ENCODE assay signal across 8 mouse cellular contexts in the genomic region with DNA sequence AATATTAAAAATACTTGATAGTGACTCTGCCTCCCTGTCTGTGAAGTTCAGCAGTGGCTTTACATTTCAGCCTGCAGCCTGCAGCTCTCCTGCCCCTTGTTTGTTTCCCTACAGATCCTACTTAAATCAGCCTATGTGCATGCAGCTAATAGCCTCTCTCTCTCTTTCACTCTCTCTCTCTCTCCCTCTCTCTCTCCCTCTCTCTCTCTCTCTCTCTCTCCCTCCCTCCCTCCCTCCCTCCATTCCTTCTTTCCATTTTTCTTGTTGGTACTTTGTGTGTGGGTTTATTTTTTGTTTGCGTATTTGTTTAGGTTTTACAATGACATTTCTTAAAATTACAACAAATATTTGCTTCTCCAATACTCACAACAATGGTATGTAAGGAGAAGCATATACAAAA. TPM values are rescaled to one million over a fixed set of nuclear protein-coding genes. Genes with fewer than 3 reads are reported as not detected.
A peak's percentile ranks its signal among the peaks of the same experiment; 100 is the strongest.
DNase-seq lines count a peak whose midpoint lies in the region; ATAC-seq and TF ChIP-seq lines count a peak whose summit lies in the region.

TSS of gene Lrrn3 (minus strand) at position 101 of the 400 bp plus-strand sequence.

- no peak for DNase-seq in left cerebral cortex, adult 2 months (ENCODE audit: extremely low spot score in 1 of 2, low spot score in 2 of 2)
- no peak for DNase-seq in left cerebral cortex, adult 11 months (ENCODE audit: low spot score)
- DNase-seq in cerebellum, adult 8-10 months = no peak
- no peak for DNase-seq in frontal cortex, postnatal 25 days (ENCODE audit: low spot score in 2 of 2)

- no peaks in the 10 kb centered on the region for H3K27me3 ChIP-seq in intestine, embryonic 16.5 days (replicated peaks; ENCODE audit: control insufficient read depth, insufficient read depth, low read length)
- H3K27me3 ChIP-seq in midbrain, embryonic 16.5 days (ENCODE audit: control insufficient read depth, insufficient read depth, low read depth, low read length) = no peaks in the 10 kb centered on the region

- H3K4me2 ChIP-seq in intestine, embryonic 16.5 days (ENCODE audit: low read depth, low read length) = peak within 1 kb of the TSS; percentile 59
- H3K4me2 ChIP-seq in midbrain, embryonic 16.5 days (ENCODE audit: low read length) = peak within 1 kb of the TSS; percentile 69

- H3K4me3 ChIP-seq in left cerebral cortex, adult 2 months = peak within 1 kb of the TSS; percentile 62
- H3K4me3 ChIP-seq in cortical plate, adult 2 months (ENCODE audit: insufficient read depth, low read length) = peak within 1 kb of the TSS; percentile 98
- H3K4me3 ChIP-seq in intestine, embryonic 16.5 days (ENCODE audit: low read length) = peak within 1 kb of the TSS; percentile 41
- H3K4me3 ChIP-seq in midbrain, embryonic 16.5 days (ENCODE audit: low read depth, low read length) = peak within 1 kb of the TSS; percentile 58

- H3K9me3 ChIP-seq in intestine, embryonic 16.5 days (ENCODE audit: control insufficient read depth, low read length) = no peaks in the 10 kb centered on the region
- no peaks in the 10 kb centered on the region for H3K9me3 ChIP-seq in midbrain, embryonic 16.5 days (replicated peaks; ENCODE audit: control insufficient read depth, low read length, poor library complexity, severe bottlenecking)

- peak within 1 kb of the TSS; percentile 40; the same call in 1 of the 2 replicates for H3K9ac ChIP-seq in intestine, embryonic 16.5 days (ENCODE audit: low read depth, low read length)
- peak within 1 kb of the TSS; percentile 74 for H3K9ac ChIP-seq in midbrain, embryonic 16.5 days (ENCODE audit: low read depth, low read length)

- H3K4me1 ChIP-seq in cortical plate, adult 2 months (ENCODE audit: control insufficient read depth, insufficient read depth, low read length) = peaks cover 2% of the 10 kb centered on the region; the same call in 1 of the 2 replicates
- H3K4me1 ChIP-seq in intestine, embryonic 16.5 days (ENCODE audit: control insufficient read depth, insufficient read depth, low read length) = no peaks in the 10 kb centered on the region
- H3K4me1 ChIP-seq in midbrain, embryonic 16.5 days (ENCODE audit: control insufficient read depth, insufficient read depth, low read length) = peaks cover 16% of the 10 kb centered on the region

- 96% methylated on average over 1 of the region's 1 CpGs for WGBS in intestine, embryonic 16.5 days
- WGBS in midbrain, embryonic 16.5 days = 93% methylated on average over 1 of the region's 1 CpGs

- H3K27ac ChIP-seq in left cerebral cortex, adult 2 months = peak within 1 kb of the TSS; percentile 89
- H3K27ac ChIP-seq in cortical plate, adult 2 months (ENCODE audit: insufficient read depth, low read length) = peak within 1 kb of the TSS; percentile 94
- H3K27ac ChIP-seq in intestine, embryonic 16.5 days (ENCODE audit: low read length) = no peak within 1 kb of the TSS
- peak within 1 kb of the TSS; percentile 84 for H3K27ac ChIP-seq in midbrain, embryonic 16.5 days (ENCODE audit: low read length)

- intact Hi-C loops in left cerebral cortex, adult 2 months (cut with DNase I) = loop anchor here (2.0 to 10.0 kb wide), 5 partner anchors 194 to 1498 kb away; no protein-coding TSS in a partner anchor

- ATAC-seq in intestine, embryonic 16.5 days = no peak
- ATAC-seq in midbrain, embryonic 16.5 days = peak; percentile 19; the same call in 1 of the 2 replicates
- no peak for ATAC-seq in frontal cortex, adult (ENCODE audit: low TSS enrichment)

- H3K36me3 ChIP-seq in intestine, embryonic 16.5 days (ENCODE audit: control insufficient read depth, insufficient read depth, low read length) = no peaks in the 10 kb centered on the region
- H3K36me3 ChIP-seq in midbrain, embryonic 16.5 days (ENCODE audit: control insufficient read depth, insufficient read depth, low read length) = no peaks in the 10 kb centered on the region

- TF ChIP-seq CTCF in left cerebral cortex, adult 2 months (IDR thresholded peaks at IDR 0.05) = no peak
- TF ChIP-seq CTCF in cortical plate, adult 2 months (IDR thresholded peaks at IDR 0.05; ENCODE audit: extremely low read depth, insufficient read depth, low read length) = no peak

- TF ChIP-seq POLR2A in cortical plate, adult 2 months (IDR thresholded peaks at IDR 0.05; ENCODE audit: extremely low read depth, insufficient read depth, low read length) = no peak

RNA-seq across cellular contexts. Expression of gene Lrrn3, which starts in this region (rescaled TPM):
- total RNA-seq in left cerebral cortex, adult 2 months (2021) = 10 to 100 TPM; 47.7 to 51.3 TPM
- polyA plus RNA-seq in cortical plate, adult 2 months (2012; rRNA removed) = 26.6 and 27.5 TPM in 2 replicates
- polyA plus RNA-seq in intestine, embryonic 16.5 days (2015; fragmentation: Nextera tagmentation; extraction: Ambion mirVana) = 4.8 and 6.1 TPM in 2 replicates
- 114 and 122 TPM in 2 replicates for polyA plus RNA-seq in midbrain, embryonic 16.5 days (2015; fragmentation: Nextera tagmentation; extraction: Ambion mirVana)

Comparison
In these comparisons a context has a peak if more than half of its experiments do, and no peak if none do; other contexts are left out.
1. H3K4me3 ChIP-seq: peak in every context shown above with its lines; median percentile 98 in cortical plate, adult 2 months; 62 in left cerebral cortex, adult 2 months; 58 in midbrain, embryonic 16.5 days; 41 in intestine, embryonic 16.5 days.